Mouse (Mus musculus) heart, adult 18-20 months (tissue): ENCODE data around the gene Xrra1. TPM values are rescaled to one million over a fixed set of nuclear protein-coding genes. Genes with fewer than 3 reads are reported as not detected.

Experiments used
- DNase-seq, 2 experiments: peaks; one replicate each; pipeline ENCODE4 v3.0.0; 2021 to 2022; ENCODE audit warnings: mixed read lengths in 1 of 2
- total RNA-seq, 2 experiments: library from RNA; stranded (reverse); gene quantifications; 2 replicates each; pipeline ENCODE4 v1.2.3; 2021

The Xrra1 gene
- total RNA-seq, 2 experiments from 2014 or later, result 0.23 TPM; not detected in 1

DNA sequence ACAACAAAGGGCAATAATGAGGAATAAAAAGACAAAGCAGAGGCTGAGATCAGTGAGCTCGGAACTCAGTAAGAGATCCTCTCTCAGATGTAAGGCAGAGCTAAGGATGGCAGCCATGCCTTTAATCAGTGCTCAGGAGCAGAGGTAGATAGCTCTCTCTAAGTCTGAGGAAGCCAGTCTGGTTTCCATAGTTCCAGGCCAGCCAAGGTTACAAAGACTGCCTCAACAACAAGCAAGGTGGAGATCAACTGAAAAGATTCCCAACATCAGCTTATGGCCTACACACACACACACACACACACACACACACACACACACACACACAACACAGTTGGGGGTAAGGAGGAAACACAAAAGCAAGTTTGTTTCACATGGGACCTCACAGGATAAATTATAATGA is 7.8 kb upstream of the Xrra1 start:
- DNase-seq, result no peak

DNA sequence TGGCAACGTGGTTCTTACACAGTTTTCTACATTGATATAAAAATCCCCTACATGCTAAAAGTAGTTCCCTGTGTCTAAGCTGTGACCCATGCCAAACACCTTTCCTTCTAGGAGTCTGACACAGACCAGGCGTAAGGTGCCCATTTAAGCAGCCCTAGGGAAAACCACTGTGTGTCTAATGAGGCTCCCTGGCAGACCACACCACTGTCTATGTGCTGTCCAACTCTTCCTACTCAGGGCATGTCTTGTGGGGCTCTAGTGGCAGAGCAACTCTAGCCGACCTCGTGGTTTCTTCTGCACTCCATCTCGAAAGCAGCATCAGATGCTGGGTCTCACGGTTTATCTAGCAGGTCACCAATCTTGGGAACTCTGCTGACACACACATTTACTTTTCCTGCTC is 7.3 kb upstream of the Xrra1 start:
- DNase-seq, result no peak

DNA sequence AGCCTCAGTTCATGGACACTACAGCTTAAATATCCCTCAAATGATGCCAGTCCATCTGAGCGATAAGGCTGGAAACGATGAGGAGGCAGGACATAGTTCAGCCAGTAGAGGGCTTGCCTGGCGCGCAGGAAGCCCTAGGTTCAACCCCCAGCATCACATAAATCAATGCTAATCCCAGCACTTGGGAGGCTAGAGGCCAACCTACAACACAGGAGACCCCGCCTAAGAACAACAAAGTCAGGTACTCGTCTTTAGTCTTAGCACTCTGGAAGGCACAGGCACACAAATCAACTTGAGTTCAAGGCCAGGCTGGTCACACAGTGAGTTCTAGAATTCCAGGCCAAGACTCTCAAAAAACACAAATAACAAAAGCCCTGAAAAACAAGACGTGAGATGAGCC is 5.6 kb upstream of the Xrra1 start:
- DNase-seq, result no peak

DNA sequence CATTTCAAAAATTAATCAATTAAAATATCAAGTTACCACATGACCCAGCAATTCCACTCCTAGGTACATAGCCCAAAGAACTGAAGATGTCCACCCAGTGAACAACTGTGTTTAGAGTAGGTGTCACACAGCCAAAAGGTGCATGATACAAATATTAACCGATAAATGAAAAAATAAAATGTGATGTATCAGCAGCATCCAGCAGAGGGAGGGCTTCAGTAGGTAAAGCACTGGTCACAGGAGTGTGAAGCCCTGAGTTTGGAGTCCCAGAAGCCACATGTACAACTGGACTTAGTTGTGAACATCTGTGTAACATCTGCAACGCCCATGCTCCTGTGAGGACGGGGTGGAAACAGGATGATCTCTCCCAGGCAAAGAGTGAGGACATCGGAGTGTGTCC is 4.6 kb upstream of the Xrra1 start:
- no peak for DNase-seq

DNA sequence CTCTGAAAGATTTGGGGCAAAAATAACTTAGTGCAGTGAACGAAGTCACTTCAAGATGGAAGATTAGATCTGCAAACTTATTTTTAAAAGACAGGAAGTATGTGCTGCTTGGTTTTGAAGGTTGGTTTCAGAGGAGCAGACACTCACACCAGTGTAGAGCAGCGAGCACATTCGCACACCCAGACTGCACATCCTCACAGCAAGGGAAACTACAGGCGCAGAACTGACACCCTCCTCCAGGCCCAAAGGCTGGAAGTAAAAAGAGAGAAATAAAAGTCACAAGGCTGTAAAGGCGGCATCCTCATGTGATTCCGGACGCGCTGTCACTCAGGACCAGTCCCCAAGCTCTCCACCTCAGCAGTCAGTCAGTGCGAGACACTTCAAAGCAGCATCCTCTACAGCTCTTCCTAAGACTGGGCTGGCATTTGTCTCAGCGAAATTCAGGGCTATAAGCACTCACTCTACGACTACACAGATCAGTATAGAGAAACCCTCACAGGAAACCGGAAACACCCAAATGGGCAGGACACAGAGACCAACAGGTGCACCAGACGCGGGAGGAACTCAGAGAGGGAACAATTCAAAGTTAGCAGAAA is 2.6 kb upstream of the Xrra1 start:
- DNase-seq, result no peak

DNA sequence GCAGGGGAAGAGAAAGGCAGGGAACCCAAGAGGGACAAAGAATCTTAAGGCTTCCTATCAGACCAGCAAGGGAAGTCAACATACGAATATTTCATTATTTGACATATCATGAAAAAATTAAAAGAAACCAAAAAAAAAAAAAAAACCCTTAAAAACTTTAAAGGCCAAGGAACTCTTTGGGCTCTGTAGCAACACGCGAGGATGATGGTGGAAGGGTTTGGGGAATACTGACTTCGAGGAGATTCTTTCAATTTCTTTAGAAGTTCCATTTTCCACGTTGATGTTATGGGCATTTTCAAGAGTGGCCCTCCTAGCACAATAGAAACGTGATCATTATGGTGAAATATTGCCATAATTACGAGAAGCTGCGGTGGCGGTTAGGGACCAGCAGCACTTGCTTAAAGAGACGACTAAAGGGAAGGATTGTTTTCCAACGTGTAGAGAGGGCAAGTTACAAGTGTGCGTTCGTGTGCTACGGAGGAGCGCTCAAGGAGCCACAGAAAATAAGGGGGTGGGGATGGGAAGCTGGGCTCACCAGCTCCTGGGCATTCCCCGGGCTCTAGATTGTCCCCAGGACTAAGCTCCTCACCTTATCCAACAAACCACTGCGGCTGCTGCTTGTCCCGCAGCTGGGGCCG is 622 bp upstream of the Xrra1 start:
- no peak for DNase-seq

DNA sequence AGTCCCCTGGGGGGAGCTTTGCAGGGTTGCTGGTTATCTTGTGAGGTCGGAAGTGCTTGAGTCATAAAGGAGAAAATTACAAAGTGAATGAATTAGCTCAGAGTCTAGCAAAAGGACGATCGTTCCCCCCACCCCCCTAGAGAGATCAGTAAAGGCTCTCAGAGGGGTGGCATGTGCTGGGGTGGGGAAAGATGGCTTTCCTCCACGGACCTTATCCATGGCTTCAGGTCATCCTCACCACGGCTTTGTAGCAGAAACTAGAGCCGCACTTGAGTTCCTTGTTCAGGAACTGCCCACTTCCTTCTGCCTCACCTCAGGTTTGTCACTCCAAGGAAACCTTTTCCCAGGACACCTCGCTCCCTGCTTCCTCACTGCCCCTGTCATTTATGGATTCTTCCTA is 4.4 kb downstream of the Xrra1 start, which contains the start of gene Spcs2:
TSS of gene Spcs2 (minus strand) at position 101 of the 400 bp plus-strand sequence.
- DNase-seq, result no peak

DNA sequence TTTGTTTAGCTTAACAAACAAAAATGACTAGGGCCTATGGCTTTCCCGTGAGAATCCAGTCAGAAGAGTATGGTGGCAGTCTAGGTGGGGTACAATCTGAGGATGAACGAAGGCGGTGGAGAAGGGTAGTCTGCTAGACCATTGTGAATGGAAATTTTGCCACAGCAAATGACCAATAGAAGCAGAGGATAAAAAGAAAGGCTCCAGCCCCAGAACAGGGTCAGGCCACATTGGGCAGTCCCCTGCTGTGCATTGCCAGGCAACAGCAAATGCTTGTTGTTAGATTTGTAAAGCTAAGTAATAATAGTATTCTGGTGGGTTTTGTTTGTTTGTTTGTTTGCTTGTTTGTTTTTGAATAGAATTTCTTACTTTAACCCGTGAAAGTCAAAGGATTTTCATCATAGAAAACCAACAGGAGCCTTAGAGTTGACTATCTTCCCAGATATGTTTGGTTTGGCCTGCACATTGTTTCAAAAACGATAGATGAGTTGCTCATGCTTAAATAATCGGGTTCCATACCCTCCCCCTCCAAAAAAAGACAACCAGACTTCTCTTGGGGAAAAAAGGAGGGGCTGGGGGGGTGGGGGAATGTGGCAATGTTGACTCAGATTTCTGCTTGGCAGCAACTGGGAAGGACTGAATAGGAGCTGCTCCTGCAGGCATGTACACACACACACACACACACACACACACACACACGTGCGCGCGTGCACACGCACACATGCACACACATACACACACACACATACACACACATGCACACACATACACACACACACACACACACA is 5.5 kb downstream of the Xrra1 start:
- no peak for DNase-seq

DNA sequence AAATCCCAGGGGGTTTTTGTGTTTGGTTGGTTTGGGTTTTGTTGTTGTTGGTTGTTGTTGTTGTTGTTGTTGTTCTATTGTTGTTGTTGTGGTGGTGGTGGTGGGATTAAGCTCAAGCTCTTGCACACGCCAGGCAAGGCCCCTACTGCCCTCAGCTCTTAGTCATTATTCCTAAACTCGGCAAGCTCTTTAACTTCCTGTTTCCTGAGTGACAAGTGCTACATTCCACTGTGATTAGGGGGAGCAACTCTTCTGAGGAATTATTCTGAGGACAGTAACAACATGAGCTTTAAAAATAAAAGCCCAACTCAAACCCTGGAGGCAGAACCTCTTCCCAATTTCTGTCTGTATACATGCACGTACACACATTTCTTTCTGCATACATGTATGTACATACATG is 6.3 kb downstream of the Xrra1 start:
- no peak for DNase-seq

DNA sequence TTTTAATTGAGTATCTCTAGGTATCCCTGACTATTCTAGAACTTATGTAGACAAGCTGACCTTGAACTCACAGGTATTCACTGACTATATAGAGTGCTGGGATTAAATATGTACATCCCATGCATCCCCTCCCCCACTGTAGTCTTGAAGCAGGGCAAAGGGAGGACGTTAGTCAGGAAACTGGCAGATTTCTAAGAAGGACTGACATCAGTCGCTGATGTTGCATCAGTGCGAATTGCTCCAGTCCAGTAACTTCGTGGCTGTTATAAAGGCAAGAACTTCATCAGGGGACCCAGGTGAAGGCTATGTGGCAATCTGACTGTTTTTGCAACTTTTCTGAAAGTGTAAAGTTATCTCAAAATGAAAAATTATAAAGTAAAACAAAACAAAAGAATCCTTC is 10.4 kb downstream of the Xrra1 start:
- DNase-seq, result no peak

DNA sequence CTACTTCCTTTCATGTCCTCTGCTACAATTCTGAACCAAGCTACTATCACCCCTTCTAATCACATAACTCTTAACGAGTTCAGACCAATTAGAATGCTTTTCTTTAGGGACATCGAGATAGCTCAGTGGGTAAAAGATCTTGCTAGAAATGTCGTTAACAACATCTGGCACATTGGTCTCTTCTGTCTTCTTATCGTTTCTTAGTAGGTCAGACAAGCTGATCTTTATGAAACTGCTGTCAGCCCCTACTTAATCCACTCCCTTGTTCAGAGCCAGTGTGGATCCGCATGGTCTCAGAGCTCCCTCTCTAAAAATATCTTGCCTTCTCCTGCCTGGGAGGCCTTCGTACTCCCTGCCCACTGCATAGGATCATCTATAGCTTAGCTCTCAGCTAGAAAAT is 15.0 kb downstream of the Xrra1 start:
- DNase-seq, result no peak

DNA sequence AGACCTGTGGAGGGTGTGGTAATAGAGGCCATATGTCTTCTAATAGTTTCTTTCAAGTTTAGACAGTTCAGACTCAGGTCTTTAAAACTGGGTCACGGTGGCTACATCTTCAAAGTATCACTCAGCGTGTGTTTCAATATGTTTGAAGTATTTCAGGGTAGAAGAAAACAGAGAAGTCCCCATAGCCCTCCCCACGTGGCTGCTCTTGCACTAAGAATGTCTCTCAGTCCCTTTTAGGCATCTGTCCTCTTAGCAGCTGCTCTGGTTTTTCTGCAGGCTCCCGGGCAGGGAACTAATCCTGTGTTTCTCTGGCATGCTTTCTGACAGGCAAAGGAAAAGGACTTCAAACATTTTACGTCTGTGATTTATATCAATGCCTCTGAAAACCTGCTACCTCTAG is 17.0 kb downstream of the Xrra1 start:
- no peak for DNase-seq

DNA sequence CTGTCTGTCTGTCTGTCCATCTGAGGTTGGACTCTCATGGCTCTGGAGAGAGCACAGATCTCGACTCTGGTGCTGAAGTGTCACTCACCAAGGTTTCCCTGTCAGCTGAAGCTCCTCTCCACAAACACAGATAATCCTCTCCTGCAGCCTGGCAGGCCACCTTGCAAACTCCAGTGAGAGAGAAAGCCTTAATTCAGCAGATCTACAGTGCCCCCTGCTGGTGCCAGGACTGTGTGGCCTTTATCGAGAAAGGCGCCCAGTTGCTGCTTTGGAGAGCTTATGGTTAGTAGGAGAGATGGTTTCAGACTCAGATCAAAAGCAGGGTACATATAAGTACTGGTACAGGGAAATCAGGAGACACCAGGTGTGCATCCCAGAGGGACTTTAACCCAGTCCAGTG is 17.4 kb downstream of the Xrra1 start:
- peak; percentile 80 to 92 for DNase-seq

DNA sequence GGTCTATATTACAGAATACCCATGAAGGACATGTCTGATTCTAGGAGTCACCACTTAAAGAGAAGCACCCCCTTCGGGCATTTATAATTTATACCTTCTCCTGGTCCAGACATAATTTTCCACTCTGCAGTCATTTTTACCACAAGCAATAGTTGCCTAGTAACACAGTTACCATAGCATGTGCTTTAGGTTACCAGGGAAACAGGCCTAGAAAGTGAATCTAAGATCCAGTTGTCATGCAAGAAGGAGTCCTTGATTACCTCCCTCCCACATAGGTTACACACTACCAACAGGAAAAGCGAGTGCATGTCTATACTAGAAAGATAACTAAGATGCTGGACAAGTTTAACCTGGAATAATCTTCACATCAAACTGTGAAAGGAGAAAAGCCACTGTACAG is 19.3 kb downstream of the Xrra1 start:
- no peak for DNase-seq

DNA sequence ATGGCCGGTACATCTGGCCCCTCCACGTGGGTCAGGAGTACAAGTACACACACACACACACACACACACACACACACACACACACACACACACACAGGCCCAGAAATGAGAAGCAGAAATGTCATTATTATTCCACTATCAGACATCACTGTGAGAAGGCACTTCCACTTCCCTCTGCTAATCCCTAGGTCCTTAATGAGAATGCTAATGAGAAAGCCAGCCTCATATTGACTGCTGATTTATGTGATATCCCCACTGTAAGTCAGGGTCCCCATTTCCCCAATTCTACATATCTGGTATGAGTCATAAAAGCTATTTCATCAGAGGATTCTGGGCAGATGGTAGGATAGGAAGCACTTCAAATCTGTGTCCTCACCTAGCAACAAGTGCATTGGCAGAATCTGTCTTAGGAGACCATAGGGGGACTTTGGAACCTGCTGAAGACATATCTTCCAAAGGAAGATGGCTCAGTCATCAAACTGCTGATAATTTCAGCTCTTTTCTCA is 28.4 kb downstream of the Xrra1 start:
- no peak for DNase-seq

DNA sequence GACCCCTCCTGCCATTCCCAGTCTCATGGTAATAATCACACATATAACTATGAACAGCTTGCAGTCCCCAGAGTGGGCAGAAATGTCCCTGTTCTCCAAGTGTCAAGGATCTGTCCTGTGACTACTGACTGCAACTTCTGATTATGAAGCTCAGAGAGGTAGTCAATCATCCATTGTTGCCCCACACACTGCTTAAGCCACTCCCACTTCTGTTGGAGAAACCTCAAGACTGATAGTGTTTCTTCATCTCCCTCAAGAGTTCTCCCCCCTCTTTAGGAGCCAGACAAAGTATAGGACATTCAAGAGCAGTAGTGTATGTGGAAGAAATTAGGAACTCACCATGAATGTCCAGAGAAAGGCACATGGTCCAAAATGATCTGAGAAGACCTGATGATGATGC is 28.8 kb downstream of the Xrra1 start:
- no peak for DNase-seq

DNA sequence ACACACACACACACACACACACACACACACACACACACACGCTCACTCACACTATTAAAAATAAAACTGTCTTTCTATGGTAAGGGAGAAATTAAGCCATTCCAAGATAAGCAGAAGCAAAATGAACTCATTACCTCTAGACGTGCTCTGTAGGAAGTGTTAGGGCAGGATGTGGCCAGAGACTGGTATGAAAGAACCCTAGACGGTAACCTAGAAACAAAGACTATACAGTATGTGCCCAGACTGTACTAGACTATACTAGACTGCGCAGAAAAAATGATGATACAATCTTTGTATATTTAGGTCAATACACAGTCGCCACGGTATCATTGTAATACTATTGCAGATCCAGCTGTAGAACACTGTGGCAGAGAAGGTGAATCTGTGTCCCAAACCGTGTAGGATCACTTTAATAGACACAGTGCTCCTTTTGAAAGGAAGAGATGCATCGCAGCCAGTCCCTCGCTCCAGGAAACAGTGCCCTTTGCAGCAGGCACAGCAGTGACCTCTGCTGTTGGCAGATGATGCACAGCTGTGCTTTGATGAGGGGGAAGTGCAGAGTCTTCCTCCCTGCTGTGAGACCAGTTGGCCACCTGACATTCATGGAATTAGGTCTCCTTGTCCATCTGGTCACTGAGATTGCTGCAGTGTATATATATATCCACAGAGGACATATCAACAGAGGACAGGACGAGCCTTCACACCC is 30.4 kb downstream of the Xrra1 start:
- no peak for DNase-seq

DNA sequence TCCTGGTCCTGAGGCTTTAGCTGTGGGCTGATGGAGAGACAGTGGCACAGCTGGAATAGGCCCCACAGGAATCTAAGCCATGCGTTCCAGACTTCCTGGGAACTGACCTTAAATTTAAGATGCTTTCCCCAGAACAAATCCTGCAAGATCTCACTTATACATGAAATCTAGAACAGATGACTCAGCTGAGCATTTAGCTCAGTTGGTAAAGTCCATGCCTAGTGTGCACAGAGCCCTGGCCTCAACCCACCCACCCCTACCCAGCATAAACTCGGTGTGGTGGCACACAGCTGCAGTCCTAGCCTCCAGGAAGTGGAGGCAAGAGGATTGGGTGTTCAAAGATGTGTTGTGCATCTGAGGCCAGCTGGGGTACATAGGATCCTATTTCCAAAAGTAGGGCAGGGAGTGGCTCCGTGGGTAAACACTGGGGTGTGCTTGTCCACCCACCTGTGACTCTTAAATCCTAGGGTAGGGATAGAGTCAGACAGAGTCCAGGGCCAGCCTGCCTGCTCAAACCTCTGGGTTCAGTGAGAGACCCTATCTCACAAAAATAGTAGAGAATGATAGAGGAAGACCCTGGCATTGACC is 31.3 kb downstream of the Xrra1 start:
- no peak for DNase-seq

DNA sequence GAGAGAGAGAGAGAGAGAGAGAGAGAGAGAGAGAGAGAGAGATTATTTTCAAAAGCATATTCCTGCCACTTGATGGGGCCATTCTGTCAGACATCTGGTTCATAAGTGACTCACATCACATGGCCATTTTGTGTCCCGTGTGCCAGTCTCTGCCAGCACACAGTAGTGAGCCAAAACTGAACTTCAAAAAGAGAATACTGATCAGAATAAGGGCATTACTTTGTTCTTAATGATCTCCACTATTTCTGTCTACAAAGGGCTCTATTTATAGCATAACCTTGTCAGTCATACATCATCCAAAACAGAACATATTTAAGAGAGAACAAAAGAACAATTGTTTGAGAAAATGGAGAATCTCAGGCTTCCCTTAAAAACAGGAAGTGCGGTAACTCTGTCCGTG is 32.6 kb downstream of the Xrra1 start:
- no peak for DNase-seq

DNA sequence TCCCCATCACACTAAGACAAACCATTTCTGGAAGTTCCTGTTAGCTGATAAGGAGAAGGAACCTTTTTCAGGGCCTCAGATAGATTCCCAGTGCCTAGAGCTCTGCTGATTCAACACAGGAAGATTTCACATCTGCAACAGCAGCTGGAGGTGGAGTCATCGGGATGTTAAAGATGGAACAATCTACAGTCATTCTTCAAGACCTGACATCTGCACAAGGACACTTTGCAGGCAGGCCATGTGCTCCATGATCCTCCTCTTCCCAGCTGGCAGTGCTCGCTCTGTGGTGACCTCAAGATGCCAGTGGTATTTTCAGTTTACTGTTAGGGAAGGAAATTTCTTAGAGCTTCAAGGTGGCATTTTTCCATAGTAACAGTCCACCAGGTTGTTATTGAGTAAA is 33.4 kb downstream of the Xrra1 start:
- DNase-seq, result no peak

DNA sequence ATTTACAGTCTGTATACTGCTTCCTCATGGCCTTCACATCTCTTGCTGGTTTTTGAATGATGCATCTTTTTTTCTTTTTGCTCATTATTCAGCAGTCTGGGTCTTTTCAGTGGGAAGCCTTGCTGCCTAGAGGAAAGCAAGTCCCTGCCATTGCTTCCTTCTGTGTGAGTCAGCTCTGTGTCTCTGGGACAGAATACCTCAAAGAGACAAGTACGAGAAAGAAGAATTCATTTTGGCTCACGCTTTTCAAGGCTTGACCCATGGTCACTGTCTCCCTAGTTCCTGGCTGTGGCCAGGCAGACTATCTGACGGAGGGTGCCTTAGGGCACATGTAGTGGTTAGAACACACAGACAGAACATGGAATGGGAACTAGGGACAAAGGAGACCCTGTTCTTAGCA is 35.1 kb downstream of the Xrra1 start:
- DNase-seq, result no peak

DNA sequence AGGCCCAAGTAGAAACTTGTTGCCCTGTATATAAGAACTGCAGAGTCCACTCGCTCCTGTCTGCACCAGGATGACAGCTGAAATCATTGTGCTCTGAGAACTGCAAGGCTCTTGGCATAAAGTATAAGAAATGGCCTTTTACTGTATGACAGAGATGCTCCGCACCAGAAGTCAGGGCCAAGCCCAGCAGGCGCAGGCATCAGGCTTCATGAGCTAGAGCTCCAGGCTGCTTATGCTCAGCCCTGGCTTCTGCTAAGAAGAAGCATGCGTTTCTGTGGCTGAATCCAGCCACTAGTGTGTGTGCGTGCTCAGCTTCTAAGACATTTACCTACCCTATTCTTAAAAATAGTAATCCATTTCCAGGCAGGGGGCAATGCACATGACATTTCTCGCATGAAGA is 35.6 kb downstream of the Xrra1 start:
- no peak for DNase-seq

DNA sequence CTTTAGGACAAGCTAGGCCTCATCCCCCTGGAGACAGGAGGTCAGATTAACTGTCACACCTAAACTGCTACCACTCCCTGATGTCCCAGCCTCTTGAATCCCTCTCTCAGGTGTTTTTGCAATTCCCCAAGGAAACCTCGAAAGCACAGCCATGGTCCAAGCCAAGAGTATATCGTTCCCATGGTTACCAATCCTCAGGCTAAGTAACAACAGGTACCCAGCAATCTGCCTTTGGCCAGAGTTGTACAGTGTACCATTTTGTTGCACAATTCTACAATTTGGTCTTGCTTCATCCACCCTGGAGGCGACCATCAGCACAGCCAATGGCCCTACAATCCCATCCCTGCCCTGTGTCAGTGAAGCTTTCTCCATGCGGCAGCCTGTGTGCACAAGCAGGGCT is 38.0 kb downstream of the Xrra1 start:
- DNase-seq, result no peak
